ENCODE assay signal across 8 mouse cellular contexts in the genomic region with DNA sequence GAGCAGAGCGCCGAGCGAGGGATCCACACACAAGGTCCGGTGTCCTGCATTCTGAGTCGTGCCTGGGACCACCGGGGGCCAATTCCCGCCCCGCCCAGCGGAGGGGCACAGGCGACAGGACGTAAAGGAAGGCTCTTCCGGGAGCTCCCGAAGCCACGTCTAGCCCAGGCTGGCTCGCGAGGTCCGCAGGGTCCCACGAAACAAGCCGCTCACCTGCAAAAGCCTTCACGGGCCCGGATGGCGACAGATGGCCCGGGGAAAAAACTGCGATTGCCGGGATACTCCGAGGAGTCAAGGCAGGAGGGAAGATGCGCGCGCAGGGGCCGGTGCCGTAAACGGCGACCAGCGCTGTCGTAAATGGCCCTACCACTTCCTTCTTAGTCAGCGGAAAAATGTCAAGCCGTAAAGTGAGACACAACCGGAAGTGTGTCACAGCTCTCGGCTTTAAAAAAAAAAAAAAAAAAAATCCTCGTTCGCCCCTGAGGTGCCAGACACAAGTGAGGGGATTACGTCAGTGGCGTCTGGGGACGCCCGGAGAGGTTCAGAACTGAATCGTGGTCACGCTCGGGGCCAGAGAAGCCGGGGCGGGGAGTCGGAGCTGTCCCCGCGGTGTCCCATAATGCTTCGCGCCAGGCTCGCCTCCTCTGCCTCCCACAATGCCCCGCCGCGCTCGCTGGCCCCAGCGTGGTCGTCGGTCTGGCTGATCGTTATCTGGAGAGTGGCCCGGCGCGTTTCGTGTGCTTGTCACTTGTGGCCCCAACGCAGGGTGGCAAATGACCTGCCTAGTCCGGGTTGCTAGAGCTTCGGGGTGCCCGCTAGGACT. TPM values are rescaled to one million over a fixed set of nuclear protein-coding genes. Genes with fewer than 3 reads are reported as not detected.
DNase-seq lines count a peak whose midpoint lies in the region; ATAC-seq and TF ChIP-seq lines count a peak whose summit lies in the region.

A gene (minus strand): TSS at position 344 of the 823 bp plus-strand sequence.

- peak; percentile 80 for ATAC-seq in activated CD4-positive, CD25-positive, alpha-beta regulatory T cell, adult 4 months

- H3K4me1 ChIP-seq in cortical plate, adult 2 months (ENCODE audit: control insufficient read depth, insufficient read depth, low read length) = peaks cover 2% of the 10 kb centered on the region; the same call in 1 of the 2 replicates
- H3K4me1 ChIP-seq in megakaryocyte, embryonic 14.5 days = peaks cover 63% of the 10 kb centered on the region

- peak within 1 kb of the TSS; percentile 96 for H3K27ac ChIP-seq in cortical plate, adult 2 months (ENCODE audit: insufficient read depth, low read length)

- no peak for TF ChIP-seq CTCF in cortical plate, adult 2 months (IDR thresholded peaks at IDR 0.05; ENCODE audit: extremely low read depth, insufficient read depth, low read length)

- H3K9me3 ChIP-seq in megakaryocyte, embryonic 14.5 days = no peaks in the 10 kb centered on the region

- H3K27me3 ChIP-seq in megakaryocyte, embryonic 14.5 days (replicated peaks) = peaks cover under 1% of the 10 kb centered on the region

- H3K36me3 ChIP-seq in megakaryocyte, embryonic 14.5 days (replicated peaks; ENCODE audit: low read length) = peaks cover 36% of the 10 kb centered on the region

- peak within 1 kb of the TSS; percentile 96 for H3K4me3 ChIP-seq in cortical plate, adult 2 months (ENCODE audit: insufficient read depth, low read length)
- H3K4me3 ChIP-seq in megakaryocyte, embryonic 14.5 days (replicated peaks) = peak within 1 kb of the TSS; percentile 97

- DNase-seq in gastrocnemius, adult 8-10 months (ENCODE audit: low spot score in 2 of 2) = peak; percentile 96 to 97
- peak; percentile 95 for DNase-seq in hindlimb bud, embryonic 11.5 days (ENCODE audit: extremely low spot score, low read depth, low spot score)
- DNase-seq in left cerebral cortex, adult 8-10 months (ENCODE audit: low spot score in 2 of 2) = peak; percentile 97 to 100
- peak; percentile 98 to 99 for DNase-seq in right cerebral cortex, postnatal 10 days (ENCODE audit: low spot score in 2 of 2)
- peak; percentile 96 for DNase-seq in urinary bladder, postnatal 25 days (ENCODE audit: low spot score)

- TF ChIP-seq POLR2A in cortical plate, adult 2 months (IDR thresholded peaks at IDR 0.05; ENCODE audit: extremely low read depth, insufficient read depth, low read length) = peak; percentile 69

RNA-seq across cellular contexts. Expression of the gene that starts here (rescaled TPM):
- polyA plus RNA-seq in activated CD4-positive, CD25-positive, alpha-beta regulatory T cell, adult 4 months (2017; shearing (Covaris generic)) = 100 to 1,000 TPM; 169 to 182 TPM
- 106 and 111 TPM in 2 replicates for polyA plus RNA-seq in cortical plate, adult 2 months (2012; rRNA removed)
- 10 to 100 TPM; 51.7 to 65.7 (median 53.8) TPM for total RNA-seq in gastrocnemius, adult 8-10 months (2022)
- 100 to 1,000 TPM in 2 of 4 experiments, 10 to 100 TPM in 2; 87.5 to 106 (median 98.6) TPM for total RNA-seq in left cerebral cortex, adult 8-10 months (2022)
- 15.2 and 40.0 TPM in 2 replicates for polyA plus RNA-seq in megakaryocyte, embryonic 14.5 days (2012; ENCODE audit: insufficient read depth, low replicate concordance)

Comparison
In these comparisons a context has a peak if more than half of its experiments do, and no peak if none do; other contexts are left out.
1. Peak in every context shown above with its lines: DNase-seq, ATAC-seq, H3K4me3 ChIP-seq and H3K27ac ChIP-seq.